Mouse (Mus musculus) heart, embryonic 14.5 days (tissue): ENCODE results near the gene Ttbk1. TPM values are rescaled to one million over a fixed set of nuclear protein-coding genes. Genes with fewer than 3 reads are reported as not detected.
"Not testable (repeated sequence)": the region's sequence is repeated elsewhere in the genome, so short reads cannot be mapped to it uniquely, and the experiment has no call there.

Experiments used
- ATAC-seq: fragments of 200-750 bp; cut with Nextera tagmentation; 2 replicates; pipeline ENCODE4 v1.8.0; 2017; ENCODE audit warnings: low read depth, moderate TSS enrichment; ENCODE audit not compliant: insufficient number of reproducible peaks, insufficient read depth, low FRiP score
- H3K27ac ChIP-seq, 2 experiments: fragments of 200-500 bp in 1 of 2; fragments of 300-500 bp in 1 of 2; sonication (generic) in 1 of 2; replicated peaks in 1 of 2; 2 replicates each; pipeline ENCODE4 v1.5.1; 2012 to 2014; ENCODE audit warnings: low read depth in 2 of 2, low read length in 2 of 2, control low read depth in 1 of 2, mild to moderate bottlenecking in 1 of 2, mixed read lengths in 1 of 2; ENCODE audit not compliant: control insufficient read depth in 1 of 2, insufficient read depth in 1 of 2
- H3K27me3 ChIP-seq: fragments of 300-500 bp; sonication (generic); 2 replicates; pipeline ENCODE4 v1.6.1; 2014; ENCODE audit warnings: mild to moderate bottlenecking, low read length, control low read depth; ENCODE audit not compliant: control insufficient read depth, insufficient read depth
- H3K36me3 ChIP-seq: fragments of 300-500 bp; sonication (generic); 2 replicates; pipeline ENCODE4 v1.6.1; 2014; ENCODE audit warnings: mild to moderate bottlenecking, control low read depth, low read length, mixed read lengths; ENCODE audit not compliant: control insufficient read depth, insufficient read depth
- H3K4me1 ChIP-seq, 2 experiments: fragments of 200-500 bp in 1 of 2; fragments of 300-500 bp in 1 of 2; sonication (generic) in 1 of 2; 2 replicates each; pipeline ENCODE4 v1.6.1; 2012 to 2014; ENCODE audit warnings: low read length in 2 of 2, control low read depth in 1 of 2, mixed read lengths in 1 of 2; ENCODE audit not compliant: control insufficient read depth in 2 of 2, insufficient read depth in 2 of 2
- H3K4me2 ChIP-seq: fragments of 300-500 bp; sonication (generic); 2 replicates; pipeline ENCODE4 v1.6.1; 2014; ENCODE audit warnings: mild to moderate bottlenecking, low read length
- H3K4me3 ChIP-seq, 2 experiments: fragments of 200-500 bp in 1 of 2; fragments of 300-500 bp in 1 of 2; sonication (generic) in 1 of 2; 2 replicates each; pipeline ENCODE4 v1.5.1; 2012 to 2014; ENCODE audit warnings: low read length in 2 of 2, mild to moderate bottlenecking in 2 of 2, control low read depth in 1 of 2, low read depth in 1 of 2, moderate library complexity in 1 of 2; ENCODE audit not compliant: control insufficient read depth in 1 of 2, insufficient read depth in 1 of 2
- H3K9ac ChIP-seq: fragments of 300-500 bp; sonication (generic); 2 replicates; pipeline ENCODE4 v1.6.1; 2014; ENCODE audit warnings: mild to moderate bottlenecking, low read length
- H3K9me3 ChIP-seq: fragments of 300-500 bp; sonication (generic); 2 replicates; pipeline ENCODE4 v1.6.1; 2016; ENCODE audit warnings: low read length, control low read depth; ENCODE audit not compliant: control insufficient read depth
- WGBS: fragments of 180-500 bp; shearing (Covaris S2); extraction: QIAGEN DNeasy Blood & Tissue Kit; methylation state at CpG from one replicate; pipeline ENCODE4 v1.1.7; 2014; 5-methylcytosine and 5-hydroxymethylcytosine counted together
- polyA plus RNA-seq: library from polyadenylated mRNA; unstranded; fragments of >200 nt; fragmentation: Nextera tagmentation; extraction: Ambion mirVana; gene quantifications from 2 replicates; pipeline ENCODE4 v1.2.1, GENCODE M21; 2014

The Ttbk1 gene
- polyA plus RNA-seq, 1 experiment from 2014 or later: 0.16 TPM

DNA sequence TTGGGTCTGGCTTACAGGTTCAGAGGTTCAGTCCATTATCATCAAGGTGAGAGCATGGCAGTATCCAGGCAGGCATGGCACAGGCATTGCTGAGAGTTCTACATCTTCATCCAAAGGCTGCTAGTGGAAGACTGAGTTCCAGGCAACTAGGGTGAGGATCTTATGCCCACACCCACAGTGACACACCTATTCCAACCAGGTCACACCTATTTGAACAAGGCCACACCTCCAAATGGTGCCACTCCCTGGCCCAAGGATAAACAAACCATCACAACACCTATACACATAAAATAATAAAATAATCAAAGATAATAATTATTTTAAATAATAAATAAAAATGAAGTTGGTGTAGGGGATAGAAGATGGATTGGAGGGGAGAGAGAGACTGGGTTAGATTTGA is 8.6 kb upstream of the Ttbk1 start:
- not testable (repeated sequence) for H3K9me3 ChIP-seq, H3K9ac ChIP-seq, H3K27ac ChIP-seq, ATAC-seq, H3K4me1 ChIP-seq, H3K4me3 ChIP-seq, H3K27me3 ChIP-seq
- peak overlapping the region; percentile 72 for H3K4me2 ChIP-seq
- peaks cover 13% of the 10 kb centered on the region; the same call in 1 of the 2 replicates for H3K36me3 ChIP-seq

DNA sequence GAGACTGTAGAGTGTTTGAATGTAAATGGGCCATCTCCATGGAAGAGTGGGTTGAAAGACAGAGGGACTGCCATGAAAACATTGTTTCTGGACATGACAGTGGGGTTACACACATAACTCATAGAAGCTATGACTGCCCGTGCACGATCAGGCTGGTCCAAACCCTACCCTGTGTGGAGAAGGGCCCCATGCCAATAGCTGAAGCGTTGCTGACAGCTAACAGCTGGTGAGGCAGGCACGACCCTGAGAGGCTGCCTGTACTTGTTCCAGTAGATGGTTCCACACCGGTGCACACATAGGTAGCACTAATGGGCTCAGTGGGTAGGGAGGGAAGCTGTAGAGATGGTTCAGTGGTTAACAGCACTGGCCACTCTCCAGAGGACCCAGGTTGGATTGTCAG is 8.0 kb upstream of the Ttbk1 start:
- Histone ChIP-seq H3K4me3 (no peak overlapping the region), H3K9ac (no peak overlapping the region), H3K4me1 (peaks cover 4% of the 10 kb centered on the region in 2 experiments; a peak in 1 of 4 replicates), H3K4me2 (no peak overlapping the region), H3K36me3 (peaks cover 9% of the 10 kb centered on the region; the same call in 1 of the 2 replicates), H3K27me3 (peaks cover 8% of the 10 kb centered on the region), H3K9me3 (no peaks in the 10 kb centered on the region), H3K27ac (no peak overlapping the region)
- ATAC-seq: no peak; the same call in 1 of the 2 replicates
- WGBS: 78% methylated on average over 5 of the region's 5 CpGs

DNA sequence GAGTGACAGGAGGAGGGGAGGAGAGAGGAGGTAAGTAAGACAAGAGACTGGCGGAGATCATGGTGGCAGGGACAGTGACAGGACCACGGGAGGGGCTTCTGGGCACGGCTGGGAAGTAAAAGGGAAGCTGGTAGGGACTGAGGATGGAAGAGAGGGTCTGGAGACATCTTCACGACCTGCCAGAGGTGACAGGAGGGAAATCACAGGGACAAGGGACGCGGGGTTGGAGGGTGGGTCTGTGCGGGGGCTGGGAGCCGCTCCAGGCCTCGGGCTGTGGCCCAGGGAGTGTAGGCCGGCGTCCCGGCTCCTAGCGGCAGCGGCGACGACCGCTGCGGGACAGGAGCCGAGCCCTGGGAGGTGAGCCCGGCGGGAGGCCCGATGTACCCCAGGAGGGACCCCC is 480 bp downstream of the Ttbk1 start:
- Histone ChIP-seq H3K4me2 (peak overlapping the region; percentile 66), H3K27ac (no peak overlapping the region), H3K9me3 (no peaks in the 10 kb centered on the region), H3K27me3 (peaks cover 58% of the 10 kb centered on the region), H3K9ac (0 out of 2 replicates have a peak overlapping the region, but pooled peaks have one; percentile 12), H3K4me1 (peaks cover 6 to 11% of the 10 kb centered on the region in 2 experiments; a peak in 3 of 4 replicates), H3K36me3 (no peaks in the 10 kb centered on the region), H3K4me3 (peak overlapping the region in 1 of 2 experiments; percentile 36; a peak in 2 of 4 replicates)
- ATAC-seq: no peak
- 7% methylated on average over 17 of the region's 22 CpGs for WGBS

DNA sequence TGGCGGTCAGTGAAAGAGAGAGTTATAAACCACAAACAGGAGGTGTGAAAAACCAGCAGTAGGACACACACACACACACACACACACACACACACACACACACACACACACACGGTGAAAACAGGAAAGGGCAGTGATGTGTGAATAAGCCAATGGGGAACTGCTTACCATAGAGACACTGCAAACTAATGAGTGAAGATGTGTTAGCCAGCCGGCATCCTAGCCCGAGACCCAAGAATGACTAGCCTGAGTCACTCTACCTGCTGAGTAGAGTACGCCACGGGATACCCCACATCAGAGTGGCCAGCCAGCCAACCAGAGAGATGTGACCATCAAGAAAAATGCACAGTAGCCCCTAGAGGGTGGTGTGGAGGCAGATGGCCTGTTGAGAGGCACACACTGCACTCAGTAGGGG is 3.0 kb downstream of the Ttbk1 start:
- ATAC-seq: no peak
- 17% methylated on average over 6 of the region's 6 CpGs for WGBS
- Histone ChIP-seq H3K4me1 (peaks cover 6 to 11% of the 10 kb centered on the region in 2 experiments; a peak in 3 of 4 replicates), H3K4me2 (peak overlapping the region; percentile 84), H3K27ac (no peak overlapping the region), H3K4me3 (peak overlapping the region in 1 of 2 experiments; percentile 41; a peak in 1 of 4 replicates), H3K9me3 (no peaks in the 10 kb centered on the region), H3K36me3 (no peaks in the 10 kb centered on the region), H3K9ac (no peak overlapping the region), H3K27me3 (peaks cover 52% of the 10 kb centered on the region)

DNA sequence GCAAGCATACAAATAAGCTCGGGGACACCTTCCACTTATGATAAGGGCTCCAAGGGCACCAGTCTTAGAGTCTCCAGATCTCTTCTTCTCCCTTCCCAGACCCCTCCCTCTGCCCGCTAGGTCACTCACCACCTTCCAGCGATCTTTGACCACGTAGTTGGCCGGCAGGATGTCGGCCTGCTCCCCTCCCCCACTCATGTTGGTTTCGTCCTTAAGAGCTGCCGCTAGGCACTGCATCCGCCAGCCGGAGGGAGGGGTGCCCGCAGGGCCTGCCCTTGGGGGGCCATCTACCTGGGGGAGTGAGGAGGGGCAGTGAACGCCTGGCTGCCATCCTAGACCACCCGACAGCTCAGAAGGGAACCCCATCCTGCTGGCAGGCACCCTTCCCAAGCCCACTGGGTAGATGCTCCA is 3.4 kb downstream of the Ttbk1 start:
- Histone ChIP-seq H3K9me3 (no peaks in the 10 kb centered on the region), H3K27me3 (peaks cover 50% of the 10 kb centered on the region), H3K4me1 (peaks cover 6 to 11% of the 10 kb centered on the region in 2 experiments; a peak in 3 of 4 replicates), H3K27ac (no peak overlapping the region), H3K4me2 (peak overlapping the region; percentile 84), H3K9ac (peak overlapping the region; percentile 57), H3K4me3 (peak overlapping the region; percentile 40 to 41), H3K36me3 (no peaks in the 10 kb centered on the region)
- 4% methylated on average over 13 of the region's 13 CpGs for WGBS
- ATAC-seq: no peak

DNA sequence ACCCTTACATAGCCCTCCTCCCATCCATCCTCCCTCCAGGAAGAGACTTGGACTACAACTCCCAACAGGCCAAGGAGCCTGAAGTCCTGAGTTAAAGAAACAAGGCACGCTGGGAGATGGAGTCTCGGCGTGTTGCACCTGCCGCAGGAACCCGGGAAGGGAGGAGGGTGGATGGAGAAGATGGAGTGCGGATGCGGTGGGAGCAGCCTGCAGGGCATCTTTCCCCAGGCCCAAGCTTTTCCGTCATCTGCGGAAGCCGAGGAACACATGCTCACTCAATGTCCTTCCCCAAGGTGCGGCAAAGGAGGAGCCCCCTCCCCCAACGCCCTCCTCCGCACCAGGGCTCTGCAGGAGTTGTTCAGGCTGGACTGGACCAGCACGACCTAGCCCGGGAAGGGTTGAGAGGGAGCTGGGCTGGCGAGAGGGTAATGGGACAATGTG is 3.9 kb downstream of the Ttbk1 start:
- Histone ChIP-seq H3K9me3 (no peaks in the 10 kb centered on the region), H3K27ac (no peak overlapping the region), H3K9ac (peak overlapping the region; percentile 57), H3K27me3 (peaks cover 46% of the 10 kb centered on the region), H3K36me3 (no peaks in the 10 kb centered on the region), H3K4me1 (peaks cover 6 to 11% of the 10 kb centered on the region in 2 experiments; a peak in 3 of 4 replicates), H3K4me3 (peak overlapping the region; percentile 40 to 41), H3K4me2 (peak overlapping the region; percentile 84)
- no peak for ATAC-seq
- WGBS: 0% methylated on average over 16 of the region's 16 CpGs

DNA sequence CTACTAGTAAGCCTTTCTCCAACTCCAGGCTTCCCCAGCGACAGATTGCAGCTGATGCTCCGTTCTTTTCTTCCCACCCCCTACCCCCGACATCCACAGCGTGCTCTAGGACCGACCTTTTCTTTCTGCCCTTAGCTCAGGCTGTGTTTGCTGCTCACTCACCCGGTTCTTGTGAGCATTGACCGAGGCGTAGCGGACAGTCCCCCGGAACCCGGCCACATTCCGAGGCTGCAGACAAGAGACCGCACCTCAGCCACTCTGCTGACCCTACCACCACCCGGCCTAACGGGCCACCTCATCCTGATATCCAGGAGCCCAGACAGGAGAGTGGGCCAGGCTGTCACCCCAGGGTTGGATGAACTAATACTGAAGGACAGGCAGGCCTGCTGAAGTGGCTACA is 10.2 kb downstream of the Ttbk1 start:
- H3K27me3 ChIP-seq: peaks cover 9% of the 10 kb centered on the region
- H3K4me1 ChIP-seq: no peaks in the 10 kb centered on the region
- no peak for ATAC-seq
- no peak overlapping the region for H3K9ac ChIP-seq
- WGBS: 82% methylated on average over 15 of the region's 15 CpGs
- no peaks in the 10 kb centered on the region for H3K9me3 ChIP-seq
- no peaks in the 10 kb centered on the region for H3K36me3 ChIP-seq
- H3K4me3 ChIP-seq: no peak overlapping the region
- no peak overlapping the region for H3K4me2 ChIP-seq
- no peak overlapping the region for H3K27ac ChIP-seq

DNA sequence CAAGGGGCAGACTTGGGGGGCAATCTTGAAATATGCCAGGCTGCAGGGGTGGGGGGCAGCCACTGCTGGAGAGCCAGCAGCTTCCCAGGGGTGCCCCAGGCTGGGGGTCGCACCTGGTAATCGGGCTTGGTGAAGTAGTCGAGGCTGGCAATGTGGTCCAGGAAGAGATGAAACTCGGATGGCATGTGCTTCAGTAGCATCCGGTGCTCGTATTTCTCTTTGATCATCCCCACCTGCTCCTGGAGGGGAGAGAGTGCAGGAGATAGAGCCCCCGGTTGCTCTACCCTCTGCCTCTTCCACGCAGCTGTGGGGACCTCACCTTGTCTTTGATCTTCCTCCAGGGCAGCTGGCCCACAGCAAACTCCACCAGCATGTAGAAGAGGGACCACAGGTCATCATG is 10.9 kb downstream of the Ttbk1 start:
- Histone ChIP-seq H3K9ac (no peak overlapping the region), H3K27me3 (peaks cover 9% of the 10 kb centered on the region), H3K4me2 (no peak overlapping the region), H3K4me3 (no peak overlapping the region), H3K36me3 (no peaks in the 10 kb centered on the region), H3K27ac (no peak overlapping the region), H3K9me3 (no peaks in the 10 kb centered on the region), H3K4me1 (no peaks in the 10 kb centered on the region)
- ATAC-seq: no peak
- WGBS: 77% methylated on average over 8 of the region's 8 CpGs
